In the genomic region with DNA sequence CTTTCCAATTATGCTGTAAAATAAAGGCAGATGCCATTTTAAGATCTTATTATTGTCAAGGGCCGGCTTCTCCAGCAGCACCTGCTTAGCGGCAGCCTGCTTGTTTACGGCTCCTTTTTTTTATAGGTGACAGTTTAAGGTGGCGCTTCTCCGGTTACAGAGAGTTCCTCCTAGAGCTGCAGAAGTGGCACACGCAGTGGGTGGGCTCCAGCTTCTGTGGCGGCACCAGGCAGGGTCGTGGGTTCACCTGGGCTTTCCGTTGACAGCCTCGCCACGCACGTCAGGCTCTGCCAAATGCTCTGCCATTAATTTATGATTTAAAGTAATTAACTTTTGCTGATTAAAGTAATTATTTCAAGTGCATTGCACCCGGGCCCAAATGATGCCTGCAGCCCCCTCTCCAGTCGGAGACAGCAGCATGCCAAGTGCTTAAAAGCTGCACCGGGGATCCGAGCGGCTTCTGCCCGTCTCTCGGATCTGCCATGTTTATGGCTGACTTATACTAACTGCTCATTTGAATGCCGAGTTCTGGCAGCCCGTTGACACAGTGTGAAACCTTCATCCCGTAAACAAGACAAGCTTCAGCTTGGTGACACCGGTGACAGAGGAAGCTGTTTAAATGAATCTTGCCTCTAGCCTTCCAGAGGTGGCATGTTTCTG, we compare ENCODE assay signal across 9 mouse cellular contexts.
A peak's percentile ranks its signal among the peaks of the same experiment; 100 is the strongest.
DNase-seq lines count a peak whose midpoint lies in the region; ATAC-seq lines count a peak whose summit lies in the region.
"Had no signal": no experiment of that assay in that cellular context is flagged by ENCODE, and none has a peak within 500 bp of the region (broad histone marks: within the 10 kb centered on the region; RNA-seq: fewer than 3 reads in every experiment).

No protein-coding gene starts in this region.

- 30% methylated on average over 23 of the region's 23 CpGs for WGBS in embryonic facial prominence, embryonic 14.5 days
- 23% methylated on average over 23 of the region's 23 CpGs for WGBS in hindbrain, embryonic 15.5 days
- 36% methylated on average over 23 of the region's 23 CpGs for WGBS in midbrain, embryonic 15.5 days

- H3K36me3 ChIP-seq in embryonic facial prominence, embryonic 14.5 days (ENCODE audit: control insufficient read depth, insufficient read depth, low read length), result no peaks in the 10 kb centered on the region
- no peaks in the 10 kb centered on the region for H3K36me3 ChIP-seq in hindbrain, embryonic 15.5 days
- H3K36me3 ChIP-seq in midbrain, embryonic 15.5 days (replicated peaks), result no peaks in the 10 kb centered on the region

- H3K9me3 ChIP-seq in embryonic facial prominence, embryonic 14.5 days (ENCODE audit: control insufficient read depth, low read length), result 0 out of 2 replicates have a peak, but pooled peaks cover 4% of the 10 kb centered on the region
- H3K9me3 ChIP-seq in hindbrain, embryonic 15.5 days, result no peaks in the 10 kb centered on the region
- no peaks in the 10 kb centered on the region for H3K9me3 ChIP-seq in midbrain, embryonic 15.5 days

- H3K4me1 ChIP-seq in embryonic facial prominence, embryonic 14.5 days (ENCODE audit: control insufficient read depth, insufficient read depth, low read length), result peaks cover 8% of the 10 kb centered on the region
- peaks cover 19% of the 10 kb centered on the region for H3K4me1 ChIP-seq in hindbrain, embryonic 15.5 days (replicated peaks)
- peaks cover 11% of the 10 kb centered on the region for H3K4me1 ChIP-seq in midbrain, embryonic 15.5 days

- H3K9ac ChIP-seq in embryonic facial prominence, embryonic 14.5 days (ENCODE audit: low read depth, low read length), result peak overlapping the region; percentile 5; the same call in 1 of the 2 replicates
- no peak overlapping the region for H3K9ac ChIP-seq in hindbrain, embryonic 15.5 days
- 0 out of 2 replicates have a peak overlapping the region, but pooled peaks have one; percentile 7 for H3K9ac ChIP-seq in midbrain, embryonic 15.5 days

- H3K27ac ChIP-seq in embryonic facial prominence, embryonic 14.5 days (replicated peaks; ENCODE audit: low read depth, low read length), result no peak overlapping the region
- H3K27ac ChIP-seq in hindbrain, embryonic 15.5 days (replicated peaks), result peak overlapping the region; percentile 54
- H3K27ac ChIP-seq in midbrain, embryonic 15.5 days, result peak overlapping the region; percentile 30; the same call in 1 of the 2 replicates

- H3K27me3 ChIP-seq in embryonic facial prominence, embryonic 14.5 days (replicated peaks; ENCODE audit: control insufficient read depth, insufficient read depth, low read length), result no peaks in the 10 kb centered on the region
- no peaks in the 10 kb centered on the region for H3K27me3 ChIP-seq in hindbrain, embryonic 15.5 days
- H3K27me3 ChIP-seq in midbrain, embryonic 15.5 days (replicated peaks), result no peaks in the 10 kb centered on the region

- DNase-seq in kidney, adult 18-20 months, result peak; percentile 20
- DNase-seq in kidney, postnatal 14 days, result no peak
- peak; percentile 30 for DNase-seq in embryonic facial prominence, embryonic 14.5 days (ENCODE audit: low spot score)
- DNase-seq in cerebellum, adult 11-12 months, result no peak
- DNase-seq in natural killer cell, adult 2 months (ENCODE audit: low spot score in 2 of 2), result no peak
- DNase-seq in adrenal gland, postnatal 4 days (ENCODE audit: low spot score in 2 of 2), result no peak
- DNase-seq: adrenal gland, postnatal 36 days had no signal

- H3K4me3 ChIP-seq in embryonic facial prominence, embryonic 14.5 days (ENCODE audit: low read depth, low read length), result peak overlapping the region; percentile 8; the same call in 1 of the 2 replicates
- peak overlapping the region; percentile 14; the same call in 1 of the 2 replicates for H3K4me3 ChIP-seq in hindbrain, embryonic 15.5 days
- H3K4me3 ChIP-seq in midbrain, embryonic 15.5 days, result peak overlapping the region; percentile 14; the same call in 1 of the 2 replicates

- H3K4me2 ChIP-seq in embryonic facial prominence, embryonic 14.5 days (ENCODE audit: low read depth, low read length), result peak overlapping the region; percentile 41
- peak overlapping the region; percentile 49 for H3K4me2 ChIP-seq in hindbrain, embryonic 15.5 days
- peak overlapping the region; percentile 37 for H3K4me2 ChIP-seq in midbrain, embryonic 15.5 days

- ATAC-seq in embryonic facial prominence, embryonic 14.5 days (ENCODE audit: low read depth), result no peak; the same call in 1 of the 2 replicates
- ATAC-seq in hindbrain, embryonic 15.5 days (ENCODE audit: low FRiP score, low read depth), result peak; percentile 59; the same call in 1 of the 2 replicates
- ATAC-seq in midbrain, embryonic 15.5 days (replicated peaks), result no peak

Comparison
In these comparisons a context has a peak if more than half of its experiments do, and no peak if none do; other contexts are left out.
1. DNase-seq: peak in kidney, adult 18-20 months (single experiment) and embryonic facial prominence, embryonic 14.5 days (single experiment); none in kidney, postnatal 14 days (single experiment), cerebellum, adult 11-12 months (single experiment), natural killer cell, adult 2 months (0 of 2) and adrenal gland, postnatal 4 days (0 of 2).
2. Peak in every context shown above with its lines, with median percentiles within 50 percentile points of each other: H3K4me2 ChIP-seq and H3K4me3 ChIP-seq.